Mouse (Mus musculus): ENCODE measurements at regions not wholly inside any gene's neighbourhood (a gene's known extent, or its start where the extent isn't known, plus 50 kb on each side); places are given as distances from the start of the nearest gene placed in this dataset.

DNA sequence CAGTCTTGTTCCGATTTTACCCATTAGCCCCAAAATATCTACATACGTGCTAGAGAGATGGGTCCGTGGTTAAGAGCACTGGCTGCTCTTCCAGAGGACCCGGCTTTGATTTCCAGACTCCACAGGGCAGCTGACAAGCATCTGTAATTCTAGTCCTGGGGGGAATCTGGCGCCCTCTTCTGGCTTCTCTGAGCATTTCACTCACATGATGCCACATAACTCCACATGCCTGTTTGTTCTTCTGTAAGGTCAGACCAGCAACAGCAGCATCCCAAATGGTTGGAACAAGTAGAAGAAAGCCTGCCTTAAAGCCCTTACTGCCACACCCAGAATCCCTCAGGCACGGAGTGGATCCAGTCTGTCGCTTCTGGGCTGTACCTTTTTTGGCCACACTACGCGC lies 137.0 kb downstream of the Cenpf start:
- no peak for TF ChIP-seq FLI1 (IDR thresholded peaks at IDR 0.05; ENCODE audit: low read length)
- TF ChIP-seq GATA1 (IDR thresholded peaks at IDR 0.05; ENCODE audit: borderline replicate concordance, low read length): no peak

All from megakaryocyte, embryonic 14.5 days (primary cell).